Mouse (Mus musculus) CH12.LX (cell line): ENCODE results near the gene Rint1. TPM values are rescaled to one million over a fixed set of nuclear protein-coding genes. Genes with fewer than 3 reads are reported as not detected.

Experiments used
- DNase-seq: peaks from one replicate; pipeline ENCODE4 v3.0.0-alpha.2; 2013; ENCODE audit errors: extremely low read depth
- H3K27ac ChIP-seq: 2 replicates; pipeline ENCODE4 v1.5.1; 2012; ENCODE audit warnings: low read depth, mild to moderate bottlenecking, control low read depth, moderate library complexity; ENCODE audit not compliant: insufficient read depth
- H3K27me3 ChIP-seq: replicated peaks from 2 replicates; pipeline ENCODE3; 2012; ENCODE audit warnings: inconsistent platforms
- H3K36me3 ChIP-seq, 2 experiments: replicated peaks in 1 of 2; 2 replicates each; pipeline versions ENCODE3 to v1.6.1; 2012; ENCODE audit warnings: inconsistent platforms in 1 of 2, low read length in 1 of 2, mild to moderate bottlenecking in 1 of 2, mixed read lengths in 1 of 2, moderate library complexity in 1 of 2; ENCODE audit not compliant: control insufficient read depth in 1 of 2, insufficient read depth in 1 of 2
- H3K4me1 ChIP-seq, 2 experiments: 2 replicates each; pipeline ENCODE4 v1.6.1; 2012; ENCODE audit warnings: inconsistent platforms in 1 of 2, moderate library complexity in 1 of 2; ENCODE audit not compliant: insufficient read depth in 2 of 2, control insufficient read depth in 1 of 2
- H3K4me2 ChIP-seq: 2 replicates; pipeline ENCODE4 v1.6.1; 2012; ENCODE audit warnings: low read depth, mild to moderate bottlenecking, control low read depth; ENCODE audit not compliant: poor library complexity, insufficient read depth, severe bottlenecking
- H3K4me3 ChIP-seq, 3 experiments: fragments of 150-350 bp in 1 of 3; sonication (generic) in 1 of 3; replicated peaks in 1 of 3; 2 replicates each; pipeline versions ENCODE3 to v1.5.1; 2011 to 2012; ENCODE audit warnings: low read depth in 2 of 3, low read length in 2 of 3, mild to moderate bottlenecking in 2 of 3, moderate library complexity in 2 of 3, control low read depth in 1 of 3, improper control_type of control experiment in 1 of 3, inconsistent platforms in 1 of 3, mixed read lengths in 1 of 3; ENCODE audit not compliant: poor library complexity in 1 of 3
- H3K79me2 ChIP-seq: replicated peaks from 2 replicates; pipeline ENCODE4 v1.6.1; 2012; ENCODE audit warnings: mild to moderate bottlenecking, moderate library complexity; ENCODE audit not compliant: control insufficient read depth, poor library complexity, insufficient read depth, severe bottlenecking; ENCODE audit errors: extremely low read depth
- H3K9ac ChIP-seq: 2 replicates; pipeline ENCODE4 v1.6.1; 2012; ENCODE audit warnings: low read depth, mild to moderate bottlenecking, control low read depth, moderate library complexity; ENCODE audit not compliant: insufficient read depth
- H3K9me3 ChIP-seq: replicated peaks from 2 replicates; pipeline ENCODE3; 2012; ENCODE audit warnings: low read length, inconsistent platforms, mixed read lengths
- BHLHE40 ChIP-seq: IDR thresholded peaks from 2 replicates; pipeline ENCODE4 v1.6.1; 2011; ENCODE audit warnings: mild to moderate bottlenecking, low read depth, low read length, improper control_type of control experiment
- CHD1 ChIP-seq: IDR thresholded peaks from 2 replicates; pipeline ENCODE4 v1.6.1; 2012; ENCODE audit warnings: low read depth, low read length, improper control_type of control experiment, inconsistent platforms
- CTCF ChIP-seq, 2 experiments: IDR thresholded peaks in 1 of 2; conservative IDR thresholded peaks in 1 of 2; 2 replicates each; pipeline ENCODE4 v1.5.1; 2011 to 2012; ENCODE audit warnings: low read depth in 2 of 2, low read length in 2 of 2, improper control_type of control experiment in 1 of 2, inconsistent platforms in 1 of 2, mild to moderate bottlenecking in 1 of 2, moderate library complexity in 1 of 2
- E2F4 ChIP-seq: IDR thresholded peaks from 2 replicates; pipeline ENCODE4 v1.6.1; 2011; ENCODE audit warnings: low read depth, low read length, improper control_type of control experiment; ENCODE audit not compliant: insufficient replicate concordance
- HCFC1 ChIP-seq: IDR thresholded peaks from 2 replicates; pipeline ENCODE4 v1.6.1; 2012; ENCODE audit warnings: low read depth, mild to moderate bottlenecking, inconsistent platforms, low read length, improper control_type of control experiment
- MAZ ChIP-seq: IDR thresholded peaks from 2 replicates; pipeline ENCODE4 v1.6.1; 2012; ENCODE audit warnings: low read depth, mild to moderate bottlenecking, inconsistent platforms, low read length, improper control_type of control experiment, moderate library complexity
- MEF2A ChIP-seq: IDR thresholded peaks from 2 replicates; pipeline ENCODE4 v1.6.1; 2014; ENCODE audit warnings: low read depth, mild to moderate bottlenecking, inconsistent platforms, low read length, improper control_type of control experiment, borderline replicate concordance
- MXI1 ChIP-seq: IDR thresholded peaks from 2 replicates; pipeline ENCODE4 v1.6.1; 2011; ENCODE audit warnings: mild to moderate bottlenecking, low read depth, low read length, improper control_type of control experiment
- NELFE ChIP-seq: IDR thresholded peaks from 2 replicates; pipeline ENCODE4 v1.6.1; 2011; ENCODE audit warnings: low read depth, low read length, improper control_type of control experiment
- NRF1 ChIP-seq: IDR thresholded peaks from 2 replicates; pipeline ENCODE4 v1.6.1; 2014; ENCODE audit warnings: low read depth, mild to moderate bottlenecking, inconsistent platforms, low read length, improper control_type of control experiment, moderate library complexity
- PAX5 ChIP-seq: IDR thresholded peaks from 2 replicates; pipeline ENCODE4 v1.6.1; 2012; ENCODE audit warnings: low read length, inconsistent platforms, mixed read lengths
- TBP ChIP-seq: conservative IDR thresholded peaks from 2 replicates; pipeline ENCODE4 v1.6.1; 2011; ENCODE audit warnings: low read depth, low read length, improper control_type of control experiment
- UBTF ChIP-seq: IDR thresholded peaks from 2 replicates; pipeline ENCODE4 v1.6.1; 2012; ENCODE audit warnings: low read depth, mild to moderate bottlenecking, inconsistent platforms, low read length, improper control_type of control experiment, moderate library complexity
- USF1 ChIP-seq: IDR thresholded peaks from 2 replicates; pipeline ENCODE4 v1.6.1; 2014; ENCODE audit warnings: low read depth, mild to moderate bottlenecking, inconsistent platforms, low read length, improper control_type of control experiment
- ZC3H11A ChIP-seq: IDR thresholded peaks from 2 replicates; pipeline ENCODE4 v1.6.1; 2012; ENCODE audit warnings: low read depth, mild to moderate bottlenecking, inconsistent platforms, low read length, improper control_type of control experiment
- ZKSCAN1 ChIP-seq: IDR thresholded peaks from 2 replicates; pipeline ENCODE4 v1.6.1; 2012; ENCODE audit warnings: low read depth, inconsistent platforms, low read length, improper control_type of control experiment, borderline replicate concordance
- dilution Hi-C: fragments of 300-500 bp; cut with MboI; formaldehyde crosslinking; loops from 2 replicates; pipeline ENCODE4 v1.14.3; 2020; ENCODE audit warnings: low sequenced_read_pairs; ENCODE audit not compliant: extremely low pct_unique_long_range_greater_than_20kb, extremely low pct_ligation_motif_present
- in situ Hi-C: fragments of 300-500 bp; cut with MboI; formaldehyde crosslinking; loops from 3 replicates; pipeline ENCODE4 v1.14.3; 2019; ENCODE audit warnings: low sequenced_read_pairs, low pct_ligation_motif_present, low pct_unique_long_range_greater_than_20kb, mixed read lengths
- polyA plus RNA-seq: library from polyadenylated mRNA; unstranded; fragments of >175 nt; gene quantifications from 2 replicates; pipeline ENCODE4 v1.2.1, GENCODE M21; 2012; ENCODE audit warnings: low read depth; ENCODE audit not compliant: insufficient read length
- total RNA-seq, 2 experiments: library from RNA; depleted of rRNA; stranded (reverse); fragments of 300-350 nt in 1 of 2; fragments of >200 nt in 1 of 2; gene quantifications; 2 replicates each; pipeline ENCODE4 v1.2.3; 2012 to 2014

The Rint1 gene
- total and polyA plus RNA-seq, 3 experiments = 14.7 to 17.6 (median 16.2) TPM

- no peak for DNase-seq
- peaks cover 7% of the 10 kb centered on the region for H3K9me3 ChIP-seq
Measured at GRCm38 (mm10) chr5:23788390-23788830, 899 bp downstream of the Rint1 start.

GRCm38 (mm10) chr5:23789078-23789612 is 1.6 kb downstream of the Rint1 start:
- TF ChIP-seq NRF1 (no peak), MXI1 (no peak), E2F4 (no peak), CTCF (conservative IDR thresholded peaks at IDR 0.05 in 1 of 2, IDR thresholded peaks at IDR 0.05 in 1 of 2; ENCODE audit: low read depth in 2 of 2, low read length in 2 of 2) (peak in 1 of 2 experiments; percentile 24; a peak in 1 of 4 replicates), ZKSCAN1 (no peak), CHD1 (no peak)
- Histone ChIP-seq H3K9me3 (peaks cover 7% of the 10 kb centered on the region), H3K4me2 (0 out of 2 replicates have a peak overlapping the region, but pooled peaks have one; percentile 78), H3K27me3 (no peaks in the 10 kb centered on the region), H3K27ac (no peak overlapping the region), H3K36me3 (peaks cover 12 to 43% of the 10 kb centered on the region in 2 experiments), H3K4me1 (peaks cover 4 to 10% of the 10 kb centered on the region in 2 experiments; a peak in 2 of 4 replicates), H3K79me2 (peaks cover 9% of the 10 kb centered on the region), H3K4me3 (no peak overlapping the region), H3K9ac (no peak overlapping the region)
- no peak for DNase-seq
- in situ Hi-C loops (no loop called here), dilution Hi-C loops (no loop called here)

More at GRCm38 (mm10) chr5:23788390-23788830, 899 bp downstream of the Rint1 start:
- peaks cover 4 to 15% of the 10 kb centered on the region in 2 experiments; a peak in 2 of 4 replicates for H3K4me1 ChIP-seq
- H3K27ac ChIP-seq = no peak overlapping the region
- TF ChIP-seq UBTF (no peak), USF1 (no peak), BHLHE40 (no peak), HCFC1 (no peak), NELFE (no peak), TBP (no peak), ZC3H11A (no peak), NRF1 (no peak), MEF2A (no peak), MAZ (no peak), PAX5 (no peak), CHD1 (no peak)
- in situ Hi-C loops = no loop called here
- dilution Hi-C loops = no loop called here
- peak overlapping the region; percentile 78 for H3K4me2 ChIP-seq
- peak overlapping the region; percentile 59 for H3K9ac ChIP-seq
- H3K36me3 ChIP-seq = peaks cover 10 to 36% of the 10 kb centered on the region in 2 experiments
- H3K4me3 ChIP-seq = peak overlapping the region; percentile 68 to 92 (median 84)
- H3K79me2 ChIP-seq = peaks cover 9% of the 10 kb centered on the region
- H3K27me3 ChIP-seq = no peaks in the 10 kb centered on the region
